Mouse (Mus musculus): ENCODE measurements at regions not wholly inside any gene's neighbourhood (a gene's known extent, or its start where the extent isn't known, plus 50 kb on each side); places are given as distances from the start of the nearest gene placed in this dataset.

- Histone ChIP-seq H3K4me2 (ENCODE audit: low read depth, low read length) (no peak overlapping the region), H3K27ac (no peak overlapping the region), H3K9ac (replicated peaks; ENCODE audit: low read length) (no peak overlapping the region), H3K9me3 (ENCODE audit: low read length) (no peaks in the 10 kb centered on the region), H3K36me3 (ENCODE audit: insufficient read depth, low read length) (no peaks in the 10 kb centered on the region), H3K27me3 (ENCODE audit: insufficient read depth, low read length) (no peaks in the 10 kb centered on the region), H3K4me1 (ENCODE audit: insufficient read depth, low read length) (no peaks in the 10 kb centered on the region), H3K4me3 (ENCODE audit: low read length) (no peak overlapping the region)
- no peak for TF ChIP-seq CTCF (IDR thresholded peaks at IDR 0.05; ENCODE audit: low read depth)
- ATAC-seq (no peak), DNase-seq (ENCODE audit: low spot score) (no peak)
- WGBS, result 75% methylated on average over 12 of the region's 12 CpGs
These were observed 362.0 kb upstream of the Klf4 start for GRCm38 (mm10) chr4:55894116-55894885.

DNA sequence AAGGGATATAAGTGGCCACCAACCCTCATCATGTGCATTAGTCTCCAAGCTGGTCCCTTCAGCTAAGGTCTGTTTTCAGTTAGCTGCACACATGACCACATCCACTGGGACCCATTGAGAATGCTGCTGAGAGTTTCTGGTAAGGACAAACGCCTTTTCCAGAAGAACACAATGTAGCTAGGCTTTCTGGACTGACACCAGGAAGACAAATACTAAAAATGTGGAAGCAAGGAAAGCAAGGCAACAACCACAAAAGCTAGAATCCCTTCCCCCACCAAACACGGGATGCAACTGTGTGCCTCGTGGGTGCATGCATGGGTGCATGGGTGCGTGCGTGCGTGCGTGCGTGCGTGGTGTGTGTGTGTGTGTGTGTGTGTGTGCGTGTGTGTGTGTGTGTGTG is 359.4 kb upstream of the Klf4 start:
- Histone ChIP-seq H3K4me1 (ENCODE audit: insufficient read depth, low read length) (no peaks in the 10 kb centered on the region), H3K36me3 (ENCODE audit: insufficient read depth, low read length) (no peaks in the 10 kb centered on the region), H3K4me2 (ENCODE audit: low read depth, low read length) (no peak overlapping the region), H3K9me3 (ENCODE audit: low read length) (no peaks in the 10 kb centered on the region), H3K4me3 (ENCODE audit: low read length) (no peak overlapping the region), H3K9ac (replicated peaks; ENCODE audit: low read length) (no peak overlapping the region), H3K27ac (no peak overlapping the region), H3K27me3 (ENCODE audit: insufficient read depth, low read length) (no peaks in the 10 kb centered on the region)
- ATAC-seq, result no peak
- WGBS, result 91% methylated on average over 9 of the region's 10 CpGs
- no peak for TF ChIP-seq CTCF (IDR thresholded peaks at IDR 0.05; ENCODE audit: low read depth)
- no peak for DNase-seq (ENCODE audit: low spot score)

DNA sequence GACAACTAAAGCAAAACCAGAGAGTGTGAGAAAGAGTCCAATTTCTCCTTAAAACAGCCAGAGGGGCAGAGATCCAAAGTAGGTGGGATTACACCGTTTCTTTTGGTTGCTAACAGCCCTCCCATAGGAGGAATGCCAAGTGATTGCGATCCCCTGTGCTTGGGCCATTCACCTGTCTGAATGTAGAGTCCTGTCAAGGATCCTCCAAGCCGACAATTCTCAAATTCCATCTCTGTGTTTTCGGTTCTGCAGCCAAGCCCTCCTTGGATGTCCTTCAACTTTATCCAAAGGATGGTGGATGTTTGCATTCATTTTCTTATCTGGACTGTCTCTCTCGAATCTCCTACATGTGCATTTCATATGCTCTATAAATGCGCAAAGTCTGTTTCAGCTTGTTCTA is 355.3 kb upstream of the Klf4 start:
- 88% methylated on average over 6 of the region's 6 CpGs for WGBS
- Histone ChIP-seq H3K4me1 (ENCODE audit: insufficient read depth, low read length) (no peaks in the 10 kb centered on the region), H3K4me3 (ENCODE audit: low read length) (no peak overlapping the region), H3K27ac (no peak overlapping the region), H3K4me2 (ENCODE audit: low read depth, low read length) (no peak overlapping the region), H3K36me3 (ENCODE audit: insufficient read depth, low read length) (no peaks in the 10 kb centered on the region), H3K9me3 (ENCODE audit: low read length) (no peaks in the 10 kb centered on the region), H3K27me3 (ENCODE audit: insufficient read depth, low read length) (no peaks in the 10 kb centered on the region), H3K9ac (replicated peaks; ENCODE audit: low read length) (no peak overlapping the region)
- no peak for DNase-seq (ENCODE audit: low spot score)
- TF ChIP-seq CTCF (IDR thresholded peaks at IDR 0.05; ENCODE audit: low read depth), result no peak
- ATAC-seq, result no peak

DNA sequence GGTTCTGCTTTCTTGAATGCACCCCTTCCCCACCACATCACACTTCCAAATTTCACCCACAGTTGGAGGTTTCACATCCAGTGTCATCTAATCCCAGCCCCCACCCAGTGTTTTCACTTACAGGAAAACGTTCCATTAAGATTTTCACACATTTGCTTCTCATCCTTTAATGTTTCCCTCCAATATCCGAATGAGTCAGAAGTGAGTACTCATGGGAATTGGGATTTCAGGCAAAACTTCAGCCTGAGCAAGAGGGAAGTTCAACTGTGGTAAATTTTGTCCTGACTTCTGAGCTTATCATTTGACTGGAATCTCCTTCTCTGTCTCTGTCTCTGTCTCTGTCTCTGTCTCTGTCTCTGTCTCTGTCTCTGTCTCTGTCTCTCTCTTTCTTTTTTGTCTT is 350.3 kb upstream of the Klf4 start:
- TF ChIP-seq CTCF (IDR thresholded peaks at IDR 0.05; ENCODE audit: low read depth), result no peak
- H3K36me3 ChIP-seq (ENCODE audit: insufficient read depth, low read length), result no peaks in the 10 kb centered on the region
- H3K9ac ChIP-seq (replicated peaks; ENCODE audit: low read length), result no peak overlapping the region
- no peak overlapping the region for H3K4me2 ChIP-seq (ENCODE audit: low read depth, low read length)
- no peak overlapping the region for H3K4me3 ChIP-seq (ENCODE audit: low read length)
- H3K9me3 ChIP-seq (ENCODE audit: low read length), result no peaks in the 10 kb centered on the region
- no peak for DNase-seq (ENCODE audit: low spot score)
- H3K27ac ChIP-seq, result no peak overlapping the region
- H3K27me3 ChIP-seq (ENCODE audit: insufficient read depth, low read length), result no peaks in the 10 kb centered on the region
- no peak for ATAC-seq
- 66% methylated on average over 2 of the region's 2 CpGs for WGBS
- H3K4me1 ChIP-seq (ENCODE audit: insufficient read depth, low read length), result no peaks in the 10 kb centered on the region

DNA sequence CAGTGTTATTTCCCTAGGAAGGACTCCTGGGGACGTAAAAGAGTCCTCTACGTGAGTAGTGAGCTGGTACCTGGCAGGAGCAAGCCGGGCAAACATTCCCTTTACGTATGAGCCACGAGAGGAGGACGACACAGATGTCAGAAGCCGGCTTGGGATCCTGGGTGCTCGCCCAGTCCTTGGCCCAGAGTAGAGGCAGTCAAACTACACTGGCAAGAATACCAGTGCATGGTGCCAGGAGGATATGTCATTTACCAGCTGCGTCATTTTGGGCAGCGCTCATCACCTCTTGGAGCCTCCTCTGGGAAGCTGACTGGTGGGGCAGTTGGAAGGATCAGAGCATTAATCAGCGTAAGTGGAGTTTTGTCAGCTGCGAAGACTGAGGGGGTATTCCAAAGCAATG is 343.0 kb upstream of the Klf4 start:
- WGBS, result 63% methylated on average over 12 of the region's 12 CpGs
- no peak overlapping the region for H3K27ac ChIP-seq
- H3K9me3 ChIP-seq (ENCODE audit: low read length), result no peaks in the 10 kb centered on the region
- no peak for TF ChIP-seq CTCF (IDR thresholded peaks at IDR 0.05; ENCODE audit: low read depth)
- no peaks in the 10 kb centered on the region for H3K36me3 ChIP-seq (ENCODE audit: insufficient read depth, low read length)
- H3K27me3 ChIP-seq (ENCODE audit: insufficient read depth, low read length), result no peaks in the 10 kb centered on the region
- H3K4me3 ChIP-seq (ENCODE audit: low read length), result no peak overlapping the region
- no peak overlapping the region for H3K9ac ChIP-seq (replicated peaks; ENCODE audit: low read length)
- ATAC-seq, result peak; percentile 72
- peak; percentile 69 for DNase-seq (ENCODE audit: low spot score)
- H3K4me1 ChIP-seq (ENCODE audit: insufficient read depth, low read length), result no peaks in the 10 kb centered on the region
- no peak overlapping the region for H3K4me2 ChIP-seq (ENCODE audit: low read depth, low read length)

- no peaks in the 10 kb centered on the region for H3K4me1 ChIP-seq (ENCODE audit: insufficient read depth, low read length)
- no peaks in the 10 kb centered on the region for H3K36me3 ChIP-seq (ENCODE audit: insufficient read depth, low read length)
- TF ChIP-seq CTCF (IDR thresholded peaks at IDR 0.05; ENCODE audit: low read depth), result no peak
- H3K4me2 ChIP-seq (ENCODE audit: low read depth, low read length), result no peak overlapping the region
- H3K9me3 ChIP-seq (ENCODE audit: low read length), result no peaks in the 10 kb centered on the region
- no peak overlapping the region for H3K4me3 ChIP-seq (ENCODE audit: low read length)
- H3K9ac ChIP-seq (replicated peaks; ENCODE audit: low read length), result no peak overlapping the region
- no peaks in the 10 kb centered on the region for H3K27me3 ChIP-seq (ENCODE audit: insufficient read depth, low read length)
- DNase-seq (ENCODE audit: low spot score) (no peak), ATAC-seq (no peak)
- 46% methylated on average over 7 of the region's 7 CpGs for WGBS
- H3K27ac ChIP-seq, result no peak overlapping the region
These were observed 342.6 kb upstream of the Klf4 start for GRCm38 (mm10) chr4:55874875-55875274.

DNA sequence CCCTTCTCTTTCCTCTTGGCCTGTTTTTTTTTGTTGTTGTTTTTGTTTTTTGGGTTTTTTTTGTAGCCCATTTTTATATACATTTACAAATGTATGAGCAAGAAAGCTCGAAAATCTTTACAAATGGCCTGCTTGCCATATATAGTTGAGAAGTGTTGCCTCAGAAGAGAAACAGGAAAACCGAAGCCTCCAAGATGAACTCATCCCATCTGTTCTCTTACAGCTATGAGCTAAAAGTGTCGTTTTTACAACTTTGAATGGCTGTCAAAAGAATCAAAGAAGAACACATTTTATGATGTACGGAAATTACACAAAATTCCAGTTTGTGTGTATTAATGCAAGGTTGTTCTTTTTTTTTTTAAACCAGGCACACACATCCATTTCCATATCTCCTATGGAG is 342.0 kb upstream of the Klf4 start:
- Histone ChIP-seq H3K27ac (no peak overlapping the region), H3K27me3 (ENCODE audit: insufficient read depth, low read length) (no peaks in the 10 kb centered on the region), H3K4me3 (ENCODE audit: low read length) (no peak overlapping the region), H3K9me3 (ENCODE audit: low read length) (no peaks in the 10 kb centered on the region), H3K4me1 (ENCODE audit: insufficient read depth, low read length) (no peaks in the 10 kb centered on the region), H3K4me2 (ENCODE audit: low read depth, low read length) (no peak overlapping the region), H3K36me3 (ENCODE audit: insufficient read depth, low read length) (no peaks in the 10 kb centered on the region), H3K9ac (replicated peaks; ENCODE audit: low read length) (no peak overlapping the region)
- ATAC-seq, result no peak
- 85% methylated on average over 4 of the region's 4 CpGs for WGBS
- no peak for TF ChIP-seq CTCF (IDR thresholded peaks at IDR 0.05; ENCODE audit: low read depth)
- no peak for DNase-seq (ENCODE audit: low spot score)

All from hindbrain, postnatal 0 days (tissue).